ENCODE assay signal across 8 mouse cellular contexts in the genomic region with DNA sequence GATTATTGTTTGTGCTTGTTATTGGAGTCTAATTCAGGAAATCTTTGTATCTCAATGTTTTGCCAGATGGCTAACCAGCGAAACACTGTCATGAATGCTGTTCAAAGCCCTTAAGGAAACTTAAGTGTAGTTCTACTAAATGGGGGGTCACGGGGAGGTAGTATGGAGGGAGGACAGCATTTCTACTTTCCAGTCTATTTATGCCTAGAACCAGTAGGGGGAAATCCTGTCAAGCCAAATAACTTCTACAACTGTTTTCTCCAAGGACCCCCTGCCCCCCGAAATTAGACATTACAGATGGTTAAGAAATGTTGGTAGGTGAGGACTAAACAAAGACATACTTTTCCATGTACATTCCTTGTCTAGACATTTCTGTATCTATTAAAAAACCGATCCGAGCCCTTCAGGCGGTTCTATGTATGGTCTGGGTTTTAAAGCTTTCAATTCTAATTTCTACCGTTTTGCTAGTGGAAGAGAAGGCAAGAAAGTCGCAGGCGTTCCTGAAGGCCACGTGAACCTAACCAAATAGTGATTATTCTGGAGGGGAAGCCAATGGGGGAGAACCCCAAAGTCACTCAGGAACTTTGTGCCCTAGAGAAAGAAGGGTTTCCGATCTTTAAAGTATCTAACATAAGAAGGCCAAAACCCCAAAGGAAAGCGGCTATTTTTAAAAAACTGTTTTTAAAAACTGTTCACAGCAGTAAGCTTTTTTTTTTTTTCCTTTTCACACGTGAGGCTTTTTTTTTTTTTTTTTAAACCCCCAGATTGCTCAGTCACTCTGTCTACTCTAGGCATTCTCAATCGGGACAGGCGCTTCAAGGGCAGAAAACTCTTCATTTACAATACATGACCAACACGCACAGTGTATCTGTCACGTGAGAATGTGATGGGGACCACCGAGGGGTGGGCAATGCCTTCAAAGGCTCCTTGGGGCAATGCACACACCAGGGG. TPM values are rescaled to one million over a fixed set of nuclear protein-coding genes. Genes with fewer than 3 reads are reported as not detected.
A peak's percentile ranks its signal among the peaks of the same experiment; 100 is the strongest.
DNase-seq lines count a peak whose midpoint lies in the region; ATAC-seq and TF ChIP-seq lines count a peak whose summit lies in the region.

No protein-coding gene starts in this region.

- H3K4me2 ChIP-seq in hindbrain, embryonic 15.5 days = peak overlapping the region; percentile 84
- H3K4me2 ChIP-seq in midbrain, postnatal 0 days (ENCODE audit: low read depth, low read length, poor library complexity, severe bottlenecking) = peak overlapping the region; percentile 74

- peak overlapping the region; percentile 93 for H3K27ac ChIP-seq in layer of hippocampus, adult 2 months
- no peak overlapping the region for H3K27ac ChIP-seq in brown adipose tissue, adult 24 weeks (replicated peaks; ENCODE audit: low read depth, low read length)
- H3K27ac ChIP-seq in hindbrain, embryonic 15.5 days (replicated peaks) = peak overlapping the region; percentile 90
- H3K27ac ChIP-seq in midbrain, postnatal 0 days (ENCODE audit: low read depth, low read length) = peak overlapping the region; percentile 84

- H3K9ac ChIP-seq in hindbrain, embryonic 15.5 days = peak overlapping the region; percentile 85
- H3K9ac ChIP-seq in midbrain, postnatal 0 days (replicated peaks; ENCODE audit: low read length, poor library complexity, severe bottlenecking) = peak overlapping the region; percentile 82

- no peaks in the 10 kb centered on the region for H3K9me3 ChIP-seq in hindbrain, embryonic 15.5 days
- H3K9me3 ChIP-seq in midbrain, postnatal 0 days (ENCODE audit: low read length) = no peaks in the 10 kb centered on the region

- H3K4me3 ChIP-seq in layer of hippocampus, adult 2 months = peak overlapping the region; percentile 86
- H3K4me3 ChIP-seq in brown adipose tissue, adult 24 weeks (ENCODE audit: insufficient read depth, low read depth, low read length) = peak overlapping the region; percentile 98
- H3K4me3 ChIP-seq in hindbrain, embryonic 15.5 days = peak overlapping the region; percentile 87
- peak overlapping the region; percentile 78 for H3K4me3 ChIP-seq in midbrain, postnatal 0 days (ENCODE audit: low read depth, low read length)

- no peak for ATAC-seq in hindbrain, embryonic 15.5 days (ENCODE audit: low FRiP score, low read depth)
- no peak for ATAC-seq in midbrain, postnatal 0 days (ENCODE audit: low FRiP score)

- H3K27me3 ChIP-seq in hindbrain, embryonic 15.5 days = 0 out of 2 replicates have a peak, but pooled peaks cover 2% of the 10 kb centered on the region
- 0 out of 2 replicates have a peak, but pooled peaks cover 6% of the 10 kb centered on the region for H3K27me3 ChIP-seq in midbrain, postnatal 0 days (ENCODE audit: insufficient read depth, low read length)

- H3K36me3 ChIP-seq in hindbrain, embryonic 15.5 days = no peaks in the 10 kb centered on the region
- H3K36me3 ChIP-seq in midbrain, postnatal 0 days (ENCODE audit: insufficient read depth, low read length) = no peaks in the 10 kb centered on the region

- TF ChIP-seq CTCF in layer of hippocampus, adult 2 months (conservative IDR thresholded peaks at IDR 0.05) = peak; percentile 50
- peak; percentile 50 for TF ChIP-seq CTCF in midbrain, postnatal 0 days (IDR thresholded peaks at IDR 0.05)

- H3K4me1 ChIP-seq in brown adipose tissue, adult 24 weeks (ENCODE audit: control insufficient read depth, insufficient read depth, insufficient read length, low read length) = no peaks in the 10 kb centered on the region; the same call in 1 of the 2 replicates
- H3K4me1 ChIP-seq in hindbrain, embryonic 15.5 days (replicated peaks) = peaks cover 25% of the 10 kb centered on the region
- H3K4me1 ChIP-seq in midbrain, postnatal 0 days (ENCODE audit: insufficient read depth, low read length) = no peaks in the 10 kb centered on the region; the same call in 1 of the 2 replicates

- DNase-seq in layer of hippocampus, adult 2 months (ENCODE audit: low spot score in 2 of 2) = no peak
- no peak for DNase-seq in layer of hippocampus, adult 9-10 months (ENCODE audit: low spot score)
- DNase-seq in midbrain, postnatal 0 days (ENCODE audit: low spot score) = peak; percentile 26
- no peak for DNase-seq in layer of hippocampus, postnatal 10 days (ENCODE audit: low spot score in 2 of 2)
- no peak for DNase-seq in natural killer cell, adult 2 months (ENCODE audit: low spot score in 2 of 2)
- DNase-seq in cerebellum, postnatal 4 days (ENCODE audit: low spot score in 2 of 2) = no peak

- 11% methylated on average over 18 of the region's 18 CpGs for WGBS in hindbrain, embryonic 15.5 days
- WGBS in midbrain, postnatal 0 days = 10% methylated on average over 18 of the region's 18 CpGs

RNA-seq across cellular contexts. Expression of a gene that starts 0.8 kb away (rescaled TPM):
- 1 to 10 TPM in 1 of 2 experiments, under 1 TPM in 1; 0.97 to 1.3 TPM for total RNA-seq in layer of hippocampus, adult 2 months (2021)
- 184 and 242 TPM in 2 replicates for polyA plus RNA-seq in brown adipose tissue, adult 24 weeks (2012; ENCODE audit: insufficient read depth, insufficient read length, missing spikeins)
- polyA plus RNA-seq in hindbrain, embryonic 15.5 days (2015; fragmentation: Nextera tagmentation; extraction: Ambion mirVana) = 1.2 and 1.7 TPM in 2 replicates
- 0.94 TPM in 1 of 2 replicates, not detected in the other for total RNA-seq in midbrain, postnatal 0 days (2014; rRNA removed)
- 1.3 and 1.8 TPM in 2 replicates for polyA plus RNA-seq in midbrain, postnatal 0 days (2015; fragmentation: Nextera tagmentation; extraction: Ambion mirVana)
- under 1 TPM; 0.57 to 0.65 TPM for total RNA-seq in layer of hippocampus, postnatal 10 days (2021)

RNA-seq across cellular contexts. Expression of a gene that starts 0.9 kb away (rescaled TPM):
- 1 to 10 TPM; 5.8 to 6.1 TPM for total RNA-seq in layer of hippocampus, adult 2 months (2021)
- polyA plus RNA-seq in brown adipose tissue, adult 24 weeks (2012; ENCODE audit: insufficient read depth, insufficient read length, missing spikeins) = 1.1 and 1.5 TPM in 2 replicates
- polyA plus RNA-seq in hindbrain, embryonic 15.5 days (2015; fragmentation: Nextera tagmentation; extraction: Ambion mirVana) = 4.5 and 5.3 TPM in 2 replicates
- 12.5 and 13.0 TPM in 2 replicates for total RNA-seq in midbrain, postnatal 0 days (2014; rRNA removed)
- 7.3 and 7.7 TPM in 2 replicates for polyA plus RNA-seq in midbrain, postnatal 0 days (2015; fragmentation: Nextera tagmentation; extraction: Ambion mirVana)
- 1 to 10 TPM; 7.7 to 10.0 TPM for total RNA-seq in layer of hippocampus, postnatal 10 days (2021)
